10 mouse cellular contexts compared by ENCODE assay signal in the genomic region with DNA sequence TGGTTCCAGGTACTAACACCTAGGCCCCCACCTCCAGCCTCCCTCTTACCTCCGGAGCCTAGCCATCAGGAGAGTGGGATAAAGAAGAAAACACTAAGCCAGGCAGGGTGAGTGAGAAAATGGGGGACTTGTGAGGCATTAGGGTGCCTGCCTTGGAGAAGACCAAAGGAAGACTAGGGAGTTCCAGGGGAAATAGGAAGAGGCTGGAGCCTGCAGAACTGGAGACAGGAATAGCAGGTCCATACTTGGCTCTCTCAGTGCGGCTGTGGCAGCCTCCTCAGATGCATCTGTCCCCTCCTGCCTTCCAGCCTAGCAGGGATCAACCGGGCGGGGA. TPM values are rescaled to one million over a fixed set of nuclear protein-coding genes. Genes with fewer than 3 reads are reported as not detected.
DNase-seq lines count a peak whose midpoint lies in the region; ATAC-seq and TF ChIP-seq lines count a peak whose summit lies in the region.
"Had no signal": no experiment of that assay in that cellular context is flagged by ENCODE, and none has a peak within 500 bp of the region (broad histone marks: within the 10 kb centered on the region; RNA-seq: fewer than 3 reads in every experiment).

No protein-coding gene starts in this region.

- H3K4me3 ChIP-seq in kidney, embryonic 16.5 days (ENCODE audit: low read length), result no peak overlapping the region
- peak overlapping the region; percentile 47; the same call in 1 of the 2 replicates for H3K4me3 ChIP-seq in embryonic facial prominence, embryonic 13.5 days
- peak overlapping the region; percentile 41 for H3K4me3 ChIP-seq in forebrain, postnatal 0 days (ENCODE audit: low read depth, low read length)
- 0 out of 2 replicates have a peak overlapping the region, but pooled peaks have one; percentile 38 for H3K4me3 ChIP-seq in midbrain, embryonic 12.5 days

- no peak overlapping the region for H3K27ac ChIP-seq in kidney, embryonic 16.5 days (ENCODE audit: low read length)
- no peak overlapping the region for H3K27ac ChIP-seq in embryonic facial prominence, embryonic 13.5 days
- no peak overlapping the region for H3K27ac ChIP-seq in forebrain, postnatal 0 days (ENCODE audit: low read depth, low read length)
- H3K27ac ChIP-seq in midbrain, embryonic 12.5 days (replicated peaks), result no peak overlapping the region

- H3K27me3 ChIP-seq in kidney, embryonic 16.5 days (ENCODE audit: insufficient read depth, low read length), result peaks cover 75% of the 10 kb centered on the region
- peaks cover 80% of the 10 kb centered on the region for H3K27me3 ChIP-seq in embryonic facial prominence, embryonic 13.5 days
- peaks cover 29% of the 10 kb centered on the region for H3K27me3 ChIP-seq in forebrain, postnatal 0 days (ENCODE audit: insufficient read depth, low read length)
- peaks cover 86% of the 10 kb centered on the region for H3K27me3 ChIP-seq in midbrain, embryonic 12.5 days

- no peak for TF ChIP-seq CTCF in forebrain, postnatal 0 days (IDR thresholded peaks at IDR 0.05; ENCODE audit: low read depth)

- no peak overlapping the region for H3K9ac ChIP-seq in kidney, embryonic 16.5 days (replicated peaks; ENCODE audit: low read length)
- peak overlapping the region; percentile 67; the same call in 1 of the 2 replicates for H3K9ac ChIP-seq in embryonic facial prominence, embryonic 13.5 days
- H3K9ac ChIP-seq in forebrain, postnatal 0 days, result no peak overlapping the region; the same call in 1 of the 2 replicates
- no peak overlapping the region for H3K9ac ChIP-seq in midbrain, embryonic 12.5 days (replicated peaks)

- WGBS in kidney, embryonic 16.5 days, result 22% methylated on average over 4 of the region's 4 CpGs
- WGBS in embryonic facial prominence, embryonic 13.5 days, result 21% methylated on average over 4 of the region's 4 CpGs
- WGBS in forebrain, postnatal 0 days, result 24% methylated on average over 4 of the region's 4 CpGs
- 17% methylated on average over 4 of the region's 4 CpGs for WGBS in midbrain, embryonic 12.5 days

- ATAC-seq in kidney, embryonic 16.5 days (ENCODE audit: low FRiP score, low TSS enrichment), result no peak
- ATAC-seq in embryonic facial prominence, embryonic 13.5 days (ENCODE audit: insufficient number of reproducible peaks, insufficient read depth, low FRiP score, low TSS enrichment, low read depth), result no peak
- 0 out of 2 replicates have a peak, but pooled peaks have one; percentile 1 for ATAC-seq in forebrain, postnatal 0 days
- ATAC-seq in midbrain, embryonic 12.5 days (ENCODE audit: low FRiP score, low read depth), result no peak

- no peak for DNase-seq in kidney, postnatal 36 days
- DNase-seq in forebrain, postnatal 0 days, result no peak
- DNase-seq in thymus, postnatal 14 days, result no peak
- no peak for DNase-seq in adrenal gland, postnatal 10 days
- no peak for DNase-seq in right cerebral cortex, adult 2 months (ENCODE audit: low spot score in 2 of 2)
- DNase-seq: gastrocnemius, postnatal 10 days had no signal

- H3K4me2 ChIP-seq in kidney, embryonic 16.5 days (replicated peaks; ENCODE audit: low read depth, low read length), result peak overlapping the region; percentile 93; the same call in 1 of the 2 replicates
- peak overlapping the region; percentile 85 for H3K4me2 ChIP-seq in embryonic facial prominence, embryonic 13.5 days
- H3K4me2 ChIP-seq in forebrain, postnatal 0 days (ENCODE audit: low read depth), result peak overlapping the region; percentile 67
- H3K4me2 ChIP-seq in midbrain, embryonic 12.5 days (replicated peaks), result no peak overlapping the region

- H3K9me3 ChIP-seq in kidney, embryonic 16.5 days (ENCODE audit: low read length), result no peaks in the 10 kb centered on the region
- H3K9me3 ChIP-seq in embryonic facial prominence, embryonic 13.5 days, result no peaks in the 10 kb centered on the region
- H3K9me3 ChIP-seq in forebrain, postnatal 0 days (ENCODE audit: low read length), result no peaks in the 10 kb centered on the region
- no peaks in the 10 kb centered on the region for H3K9me3 ChIP-seq in midbrain, embryonic 12.5 days

- peaks cover 22% of the 10 kb centered on the region for H3K4me1 ChIP-seq in kidney, embryonic 16.5 days (ENCODE audit: insufficient read depth, low read length)
- H3K4me1 ChIP-seq in embryonic facial prominence, embryonic 13.5 days, result peaks cover 19% of the 10 kb centered on the region
- H3K4me1 ChIP-seq in forebrain, postnatal 0 days (ENCODE audit: insufficient read depth), result 0 out of 2 replicates have a peak, but pooled peaks cover 4% of the 10 kb centered on the region
- peaks cover 12% of the 10 kb centered on the region for H3K4me1 ChIP-seq in midbrain, embryonic 12.5 days

- H3K36me3 ChIP-seq in kidney, embryonic 16.5 days (ENCODE audit: insufficient read depth, low read length), result no peaks in the 10 kb centered on the region
- H3K36me3 ChIP-seq in embryonic facial prominence, embryonic 13.5 days, result no peaks in the 10 kb centered on the region; the same call in 1 of the 2 replicates
- H3K36me3 ChIP-seq in forebrain, postnatal 0 days (ENCODE audit: insufficient read depth), result 0 out of 2 replicates have a peak, but pooled peaks cover under 1% of the 10 kb centered on the region
- no peaks in the 10 kb centered on the region for H3K36me3 ChIP-seq in midbrain, embryonic 12.5 days

RNA-seq across cellular contexts. Expression of gene Kcnk4, which starts 1.2 kb away (rescaled TPM):
- polyA plus RNA-seq in kidney, embryonic 16.5 days (2015; fragmentation: Nextera tagmentation; extraction: Ambion mirVana), result 0.42 and 0.71 TPM in 2 replicates
- polyA plus RNA-seq in embryonic facial prominence, embryonic 13.5 days (2015; fragmentation: Nextera tagmentation; extraction: Ambion mirVana), result 1.2 and 1.3 TPM in 2 replicates
- total RNA-seq in forebrain, postnatal 0 days (2014; rRNA removed), result 8.8 and 12.7 TPM in 2 replicates
- polyA plus RNA-seq in forebrain, postnatal 0 days (2015; fragmentation: Nextera tagmentation; extraction: Ambion mirVana), result 8.6 and 8.7 TPM in 2 replicates
- polyA plus RNA-seq in midbrain, embryonic 12.5 days (2016; fragmentation: Nextera tagmentation; extraction: Ambion mirVana), result 0.19 and 0.52 TPM in 2 replicates
- under 1 TPM; 0.30 to 0.73 TPM for total RNA-seq in adrenal gland, postnatal 10 days (2021)
- total RNA-seq: common myeloid progenitor, adult 5-6 weeks; gastrocnemius, postnatal 10 days had no signal

RNA-seq across cellular contexts. Expression of gene Catsperz, which starts 7.9 kb away (rescaled TPM):
- polyA plus RNA-seq in kidney, embryonic 16.5 days (2015; fragmentation: Nextera tagmentation; extraction: Ambion mirVana), result 3.4 and 3.7 TPM in 2 replicates
- 2.3 and 3.4 TPM in 2 replicates for polyA plus RNA-seq in embryonic facial prominence, embryonic 13.5 days (2015; fragmentation: Nextera tagmentation; extraction: Ambion mirVana)
- total RNA-seq in forebrain, postnatal 0 days (2014; rRNA removed), result 0.71 and 1.6 TPM in 2 replicates
- polyA plus RNA-seq in forebrain, postnatal 0 days (2015; fragmentation: Nextera tagmentation; extraction: Ambion mirVana), result 1.2 and 2.4 TPM in 2 replicates
- polyA plus RNA-seq in midbrain, embryonic 12.5 days (2016; fragmentation: Nextera tagmentation; extraction: Ambion mirVana), result 0.68 and 0.97 TPM in 2 replicates
- total RNA-seq in adrenal gland, postnatal 10 days (2021), result 1 to 10 TPM; 1.2 to 1.7 TPM
- total RNA-seq: common myeloid progenitor, adult 5-6 weeks; gastrocnemius, postnatal 10 days had no signal

RNA-seq across cellular contexts. Expression of gene Bad, which starts 8.6 kb away (rescaled TPM):
- polyA plus RNA-seq in kidney, embryonic 16.5 days (2015; fragmentation: Nextera tagmentation; extraction: Ambion mirVana), result 71.2 and 86.6 TPM in 2 replicates
- 80.0 and 83.6 TPM in 2 replicates for polyA plus RNA-seq in embryonic facial prominence, embryonic 13.5 days (2015; fragmentation: Nextera tagmentation; extraction: Ambion mirVana)
- total RNA-seq in forebrain, postnatal 0 days (2014; rRNA removed), result 56.5 and 94.9 TPM in 2 replicates
- polyA plus RNA-seq in forebrain, postnatal 0 days (2015; fragmentation: Nextera tagmentation; extraction: Ambion mirVana), result 95.3 and 111 TPM in 2 replicates
- 67.6 and 69.0 TPM in 2 replicates for polyA plus RNA-seq in midbrain, embryonic 12.5 days (2016; fragmentation: Nextera tagmentation; extraction: Ambion mirVana)
- total RNA-seq in adrenal gland, postnatal 10 days (2021), result 10 to 100 TPM; 42.0 to 51.8 TPM

RNA-seq across cellular contexts. Expression of gene Gpr137, which starts 9.2 kb away (rescaled TPM):
- 29.5 and 30.4 TPM in 2 replicates for polyA plus RNA-seq in kidney, embryonic 16.5 days (2015; fragmentation: Nextera tagmentation; extraction: Ambion mirVana)
- polyA plus RNA-seq in embryonic facial prominence, embryonic 13.5 days (2015; fragmentation: Nextera tagmentation; extraction: Ambion mirVana), result 26.9 and 35.2 TPM in 2 replicates
- total RNA-seq in forebrain, postnatal 0 days (2014; rRNA removed), result 65.4 and 75.2 TPM in 2 replicates
- 68.5 and 77.6 TPM in 2 replicates for polyA plus RNA-seq in forebrain, postnatal 0 days (2015; fragmentation: Nextera tagmentation; extraction: Ambion mirVana)
- polyA plus RNA-seq in midbrain, embryonic 12.5 days (2016; fragmentation: Nextera tagmentation; extraction: Ambion mirVana), result 37.7 and 38.3 TPM in 2 replicates
- 10 to 100 TPM; 33.8 to 42.3 TPM for total RNA-seq in adrenal gland, postnatal 10 days (2021)

RNA-seq across cellular contexts. Expression of gene Esrra, which starts 11.5 kb away (rescaled TPM):
- polyA plus RNA-seq in kidney, embryonic 16.5 days (2015; fragmentation: Nextera tagmentation; extraction: Ambion mirVana), result 18.0 and 19.4 TPM in 2 replicates
- polyA plus RNA-seq in embryonic facial prominence, embryonic 13.5 days (2015; fragmentation: Nextera tagmentation; extraction: Ambion mirVana), result 9.5 and 10.9 TPM in 2 replicates
- 42.6 and 43.0 TPM in 2 replicates for total RNA-seq in forebrain, postnatal 0 days (2014; rRNA removed)
- polyA plus RNA-seq in forebrain, postnatal 0 days (2015; fragmentation: Nextera tagmentation; extraction: Ambion mirVana), result 6.4 and 8.4 TPM in 2 replicates
- 13.9 and 14.3 TPM in 2 replicates for polyA plus RNA-seq in midbrain, embryonic 12.5 days (2016; fragmentation: Nextera tagmentation; extraction: Ambion mirVana)
- 10 to 100 TPM; 71.0 to 97.4 TPM for total RNA-seq in adrenal gland, postnatal 10 days (2021)
